Mouse (Mus musculus): ENCODE data around the gene Nkx2-5. TPM values are rescaled to one million over a fixed set of nuclear protein-coding genes. Genes with fewer than 3 reads are reported as not detected.

Gene Nkx2-5
- total and polyA plus RNA-seq, 3 experiments: not detected

- Histone ChIP-seq H3K27me3 (ENCODE audit: control insufficient read depth in 1 of 2, insufficient read depth in 2 of 2, low read length in 2 of 2) (peaks cover 0 to 4% of the 10 kb centered on the region in 2 experiments; a peak in 1 of 4 replicates), H3K4me3 (ENCODE audit: control insufficient read depth in 1 of 2, insufficient read depth in 1 of 2, low read depth in 2 of 2, low read length in 2 of 2) (no peak overlapping the region), H3K9ac (ENCODE audit: control insufficient read depth, low read depth, low read length, poor library complexity, severe bottlenecking) (no peak overlapping the region)
Measured at GRCm38 (mm10) chr17:26842431-26843228, 2.2 kb downstream of the Nkx2-5 start.

GRCm38 (mm10) chr17:26841981-26842380 is 2.8 kb downstream of the Nkx2-5 start:
- H3K27ac ChIP-seq (ENCODE audit: control insufficient read depth, low read depth, low read length): no peak overlapping the region
- H3K36me3 ChIP-seq (ENCODE audit: control insufficient read depth in 1 of 2, insufficient read depth in 2 of 2, low read length in 2 of 2): no peaks in the 10 kb centered on the region
- no peak for TF ChIP-seq ZC3H11A (IDR thresholded peaks at IDR 0.05; ENCODE audit: low read depth, low read length)
- TF ChIP-seq RAD21 (IDR thresholded peaks at IDR 0.05; ENCODE audit: low read depth, low read length): no peak
- no peak for TF ChIP-seq MYC (IDR thresholded peaks at IDR 0.05; ENCODE audit: low read depth, low read length)
- TF ChIP-seq POLR2AphosphoS2 (IDR thresholded peaks at IDR 0.05; ENCODE audit: low read length): no peak
- TF ChIP-seq POLR2AphosphoS5 (IDR thresholded peaks at IDR 0.05; ENCODE audit: borderline replicate concordance, low read depth, low read length): no peak
- no peak for TF ChIP-seq EP300 (IDR thresholded peaks at IDR 0.05; ENCODE audit: low read depth in 1 of 2, low read length in 2 of 2)
- no peak for TF ChIP-seq GATA1 (IDR thresholded peaks at IDR 0.05; ENCODE audit: low read depth, low read length)
- no peak for TF ChIP-seq SIN3A (IDR thresholded peaks at IDR 0.05; ENCODE audit: low read length)
- no peak for TF ChIP-seq RCOR1 (IDR thresholded peaks at IDR 0.05; ENCODE audit: low read depth, low read length)
- no peaks in the 10 kb centered on the region for H3K79me2 ChIP-seq (ENCODE audit: control insufficient read depth, insufficient read depth, low read length, poor library complexity)
- H3K9ac ChIP-seq (ENCODE audit: control insufficient read depth, low read depth, low read length, poor library complexity, severe bottlenecking): no peak overlapping the region
- DNase-seq (ENCODE audit: low read depth, low spot score): no peak
- H3K4me3 ChIP-seq (ENCODE audit: control insufficient read depth in 1 of 2, insufficient read depth in 1 of 2, low read depth in 2 of 2, low read length in 2 of 2): no peak overlapping the region
- no peaks in the 10 kb centered on the region for H3K4me1 ChIP-seq (ENCODE audit: control insufficient read depth in 1 of 2, insufficient read depth in 2 of 2, low read length in 2 of 2)
- H3K9me3 ChIP-seq (replicated peaks; ENCODE audit: insufficient read depth, low read length): no peaks in the 10 kb centered on the region
- peaks cover 0 to 4% of the 10 kb centered on the region in 2 experiments; a peak in 1 of 4 replicates for H3K27me3 ChIP-seq (ENCODE audit: control insufficient read depth in 1 of 2, insufficient read depth in 2 of 2, low read length in 2 of 2)

More at GRCm38 (mm10) chr17:26842431-26843228, 2.2 kb downstream of the Nkx2-5 start:
- no peak for DNase-seq (ENCODE audit: low read depth, low spot score)
- Histone ChIP-seq H3K36me3 (ENCODE audit: control insufficient read depth in 1 of 2, insufficient read depth in 2 of 2, low read length in 2 of 2) (no peaks in the 10 kb centered on the region), H3K9me3 (replicated peaks; ENCODE audit: insufficient read depth, low read length) (no peaks in the 10 kb centered on the region), H3K27ac (ENCODE audit: control insufficient read depth, low read depth, low read length) (no peak overlapping the region), H3K4me1 (ENCODE audit: control insufficient read depth in 1 of 2, insufficient read depth in 2 of 2, low read length in 2 of 2) (no peaks in the 10 kb centered on the region), H3K79me2 (ENCODE audit: control insufficient read depth, insufficient read depth, low read length, poor library complexity) (no peaks in the 10 kb centered on the region)
- TF ChIP-seq POLR2A (IDR thresholded peaks at IDR 0.05; ENCODE audit: control insufficient read depth in 1 of 2, insufficient read depth in 1 of 2, low read depth in 1 of 2, low read length in 2 of 2, poor library complexity in 1 of 2) (no peak), MXI1 (IDR thresholded peaks at IDR 0.05; ENCODE audit: low read depth, low read length) (no peak), CHD1 (IDR thresholded peaks at IDR 0.05; ENCODE audit: low read depth, low read length) (no peak), MYB (IDR thresholded peaks at IDR 0.05; ENCODE audit: low read depth, low read length) (no peak)
